Mouse (Mus musculus) embryo, embryonic 10.5 days (tissue): ENCODE data around the gene Tbpl1.

Experiments
- DNase-seq: peaks from one replicate; pipeline ENCODE4 v3.0.0-alpha.2; 2015; ENCODE audit warnings: low spot score

The Tbpl1 gene

GRCm38 (mm10) chr10:22731272-22732093 is at the start of gene Tbpl1:
Tbpl1 (minus strand) TSS chr10:22731938.
- DNase-seq, result peak; percentile 96

GRCm38 (mm10) chr10:22781466-22781865 is 49.7 kb upstream of the Tbpl1 start:
- peak; percentile 49 for DNase-seq

DNA sequence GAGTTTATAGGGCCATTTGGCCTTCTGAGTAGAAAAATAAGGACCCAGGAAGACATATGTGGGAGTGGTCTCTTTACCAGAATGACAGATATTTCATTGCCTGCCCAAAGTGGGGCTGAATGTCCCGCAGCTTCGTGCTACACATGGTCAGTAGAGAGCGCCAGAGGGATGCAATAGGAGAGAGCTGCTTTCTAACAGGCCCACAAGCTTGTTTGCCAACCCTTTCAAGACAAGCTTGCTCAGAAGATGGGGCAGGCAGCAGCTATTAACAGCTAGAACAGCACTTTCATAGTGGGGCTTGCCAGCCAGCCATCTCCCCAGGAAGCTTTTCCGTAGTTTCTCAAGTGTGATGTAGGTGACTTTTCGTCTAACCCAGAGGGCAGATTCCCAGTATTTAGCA is 46.2 kb upstream of the Tbpl1 start:
- peak; percentile 71 for DNase-seq

GRCm38 (mm10) chr10:22776007-22776698 is 44.4 kb upstream of the Tbpl1 start:
- DNase-seq, result peak; percentile 76

- no peak for DNase-seq
Measured at GRCm38 (mm10) chr10:22775456-22775855, 43.7 kb upstream of the Tbpl1 start.

GRCm38 (mm10) chr10:22774626-22775025 is 42.9 kb upstream of the Tbpl1 start:
- DNase-seq, result no peak

- no peak for DNase-seq
Measured at GRCm38 (mm10) chr10:22754240-22754639, 22.5 kb upstream of the Tbpl1 start.

DNA sequence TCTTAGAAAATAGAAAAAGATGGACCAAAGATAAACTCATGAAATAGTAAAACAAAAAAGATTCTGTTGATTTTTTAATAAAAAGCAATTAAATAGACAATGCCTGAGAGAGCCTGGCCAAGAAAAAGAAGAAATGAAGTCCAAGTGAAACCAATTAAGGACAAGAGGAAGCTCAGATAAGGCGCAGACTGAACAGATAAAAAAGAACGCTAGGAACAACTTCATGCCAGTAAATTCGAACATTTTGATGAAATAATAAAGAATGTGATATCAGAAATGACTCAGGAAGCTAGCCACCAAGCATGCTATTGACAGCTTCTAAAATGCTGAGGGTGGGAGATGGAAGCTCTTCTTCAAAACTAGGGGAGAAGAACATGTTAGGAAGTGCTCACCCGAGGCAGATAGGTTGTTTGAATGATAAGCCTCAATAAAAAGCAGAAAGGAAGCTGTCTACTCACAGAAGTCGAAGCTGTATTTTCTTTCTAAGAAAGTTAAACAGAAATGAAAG is 19.5 kb upstream of the Tbpl1 start:
- DNase-seq, result no peak

- no peak for DNase-seq
Measured at GRCm38 (mm10) chr10:22746334-22747322, 14.9 kb upstream of the Tbpl1 start.

GRCm38 (mm10) chr10:22745922-22746321 is 14.2 kb upstream of the Tbpl1 start:
- no peak for DNase-seq

GRCm38 (mm10) chr10:22732181-22732580 is 443 bp upstream of the Tbpl1 start:
- DNase-seq, result no peak

DNA sequence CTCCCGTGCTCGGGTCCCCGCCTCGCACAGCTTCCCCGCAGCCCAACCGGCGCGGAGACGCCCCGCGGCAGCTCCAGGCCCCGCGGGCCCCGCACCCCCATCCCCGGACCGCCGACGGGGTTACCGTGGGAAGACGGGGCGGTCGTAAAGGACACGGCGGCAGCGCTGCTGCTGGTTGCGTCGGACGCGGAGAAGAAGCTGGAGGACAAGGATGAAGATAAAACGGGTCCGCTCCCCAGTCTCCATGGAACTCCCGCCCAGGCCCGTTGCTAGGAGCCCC is 806 bp downstream of the Tbpl1 start:
- no peak for DNase-seq

DNA sequence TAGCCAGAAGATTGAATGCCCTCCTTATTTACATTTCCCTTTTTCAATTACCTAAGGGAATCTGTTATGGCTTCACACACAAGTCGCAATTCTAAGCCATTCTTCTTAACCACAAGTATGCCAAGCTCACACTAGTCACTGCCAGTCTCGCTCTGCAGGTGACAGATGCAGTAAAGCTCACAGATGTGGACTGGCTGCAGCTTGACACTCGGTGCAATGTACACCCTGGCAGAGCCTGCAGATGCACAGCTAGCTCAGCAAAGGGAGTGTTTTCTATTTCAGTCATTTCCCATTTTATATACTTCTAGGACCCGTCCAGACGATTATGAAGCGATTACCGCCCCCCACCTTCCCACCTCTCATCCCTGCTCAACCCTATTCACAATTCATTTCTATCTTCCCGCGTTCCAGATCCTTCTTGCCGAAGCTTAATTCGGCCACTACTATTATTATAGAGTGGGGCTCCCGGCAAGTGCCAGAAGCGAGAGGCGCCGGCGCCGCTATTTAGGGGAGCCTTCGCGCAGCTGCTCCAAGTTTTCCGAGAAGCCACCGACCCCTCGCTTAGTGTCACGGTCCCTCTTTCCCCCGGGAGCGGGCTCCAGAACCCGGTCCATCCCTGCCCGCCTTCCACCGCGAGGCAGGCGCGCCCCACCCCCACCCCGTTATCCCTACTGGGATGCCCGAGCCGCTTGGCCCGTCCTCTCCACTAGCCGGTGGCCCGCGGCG is 1.3 kb downstream of the Tbpl1 start:
- DNase-seq, result peak; percentile 56

- DNase-seq, result no peak
Measured at GRCm38 (mm10) chr10:22728257-22728656, 3.5 kb downstream of the Tbpl1 start.

GRCm38 (mm10) chr10:22726295-22726694 is 5.4 kb downstream of the Tbpl1 start:
- no peak for DNase-seq

DNA sequence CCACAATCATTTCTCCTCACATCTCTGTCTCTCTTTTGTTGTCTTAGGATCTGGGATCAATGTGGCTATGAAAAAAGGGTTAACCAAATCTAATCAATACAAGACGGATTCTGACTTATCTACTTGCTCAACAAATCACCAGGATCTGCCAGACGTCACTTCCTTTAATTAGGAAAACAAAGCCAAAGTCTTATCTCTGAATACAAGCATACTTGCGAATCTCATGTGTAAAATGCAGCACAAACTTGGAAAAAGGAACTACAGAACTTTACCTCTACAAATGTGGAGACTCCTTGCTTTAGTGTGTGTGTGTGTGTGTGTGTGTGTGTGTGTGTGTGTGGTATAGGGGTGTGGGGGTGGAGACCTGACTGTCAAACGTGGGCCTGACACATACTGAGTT is 6.6 kb downstream of the Tbpl1 start:
- DNase-seq, result no peak

DNA sequence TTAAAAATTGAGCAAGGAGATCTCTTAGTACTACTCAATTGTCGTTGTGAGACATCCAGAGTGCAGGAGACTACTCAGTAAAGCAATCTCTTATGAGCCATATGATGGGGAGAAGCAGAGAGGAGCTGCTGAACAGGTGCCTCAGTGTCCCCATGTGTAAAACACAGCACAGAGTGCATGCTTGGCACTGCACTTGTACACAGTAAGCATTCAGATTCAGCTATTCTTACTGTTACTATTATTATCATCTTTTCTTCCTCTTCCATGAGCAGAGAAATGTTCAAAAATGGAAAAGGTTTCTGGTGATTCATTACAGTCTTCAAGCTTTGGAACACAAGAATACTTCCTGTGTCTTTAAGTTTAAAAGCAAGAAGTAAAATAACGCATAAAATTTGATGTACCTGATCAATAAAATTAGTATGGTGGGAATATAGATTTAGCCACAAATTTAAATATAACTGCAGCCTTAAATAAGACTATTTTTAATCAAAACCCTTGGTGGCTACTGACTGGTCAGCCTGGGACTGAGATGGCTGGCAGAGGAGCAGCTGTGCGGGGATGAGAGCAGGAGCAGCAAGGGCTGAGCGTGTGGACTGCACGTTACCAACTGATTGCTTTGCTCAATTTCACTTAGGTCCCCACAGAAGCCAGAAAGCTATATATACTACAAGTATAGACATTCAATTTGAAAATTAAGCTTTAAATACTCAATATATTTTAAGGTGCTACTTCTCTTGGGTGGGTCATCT is 10.8 kb downstream of the Tbpl1 start:
- no peak for DNase-seq

- no peak for DNase-seq
Measured at GRCm38 (mm10) chr10:22718475-22718874, 13.3 kb downstream of the Tbpl1 start.

GRCm38 (mm10) chr10:22714520-22714919 is 17.2 kb downstream of the Tbpl1 start:
- peak; percentile 64 for DNase-seq

- DNase-seq, result no peak
Measured at GRCm38 (mm10) chr10:22712955-22713354, 18.8 kb downstream of the Tbpl1 start.
